ENCODE assay signal across 12 mouse cellular contexts in the genomic region with DNA sequence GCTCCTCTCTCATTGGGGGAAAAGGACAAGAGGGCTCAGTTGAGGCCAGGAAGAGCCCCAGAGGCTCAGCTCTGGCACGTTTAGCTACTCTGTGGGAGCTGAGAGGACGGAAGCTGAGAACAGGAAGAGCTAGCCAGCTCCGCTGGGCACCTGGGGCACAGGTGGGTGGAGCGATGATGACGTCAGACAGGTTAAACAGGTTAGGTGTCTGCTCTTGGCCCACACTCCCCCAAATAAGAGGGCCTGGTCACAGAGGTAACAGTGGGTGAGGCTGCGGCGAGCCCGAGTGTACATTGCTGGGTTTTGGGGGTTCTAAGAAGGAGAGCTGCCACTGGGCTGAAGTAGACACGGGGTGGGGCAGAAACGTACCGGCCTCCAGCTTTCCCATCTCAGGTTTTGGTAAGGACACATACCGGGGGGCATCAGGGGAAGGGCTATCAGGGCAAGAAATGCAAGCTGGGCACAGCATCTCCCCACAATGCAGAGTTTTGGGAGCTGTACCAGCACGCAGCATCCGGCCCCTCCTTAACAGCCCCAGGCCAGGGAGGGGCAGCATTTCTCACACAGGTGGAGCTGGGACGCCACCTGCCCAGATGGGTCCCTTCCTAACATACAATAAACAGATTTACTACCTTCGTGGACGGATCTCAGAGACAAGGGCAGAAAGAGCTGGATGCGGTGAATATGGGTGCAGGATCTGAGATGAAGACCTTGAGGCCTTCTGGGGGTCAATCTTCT. TPM values are rescaled to one million over a fixed set of nuclear protein-coding genes. Genes with fewer than 3 reads are reported as not detected.
DNase-seq lines count a peak whose midpoint lies in the region; ATAC-seq lines count a peak whose summit lies in the region.
"Had no signal": no experiment of that assay in that cellular context is flagged by ENCODE, and none has a peak within 500 bp of the region (broad histone marks: within the 10 kb centered on the region; RNA-seq: fewer than 3 reads in every experiment).

Rab25 (minus strand) TSS at position 121 of the 738 bp plus-strand sequence.

- H3K27ac ChIP-seq in hindbrain, embryonic 10.5 days = no peak within 1 kb of the TSS
- no peak within 1 kb of the TSS for H3K27ac ChIP-seq in hindbrain, embryonic 12.5 days
- H3K27ac ChIP-seq in hindbrain, embryonic 16.5 days (ENCODE audit: low read depth, low read length) = no peak within 1 kb of the TSS
- H3K27ac ChIP-seq: heart, embryonic 15.5 days; midbrain, embryonic 12.5 days had no signal

- no peaks in the 10 kb centered on the region for H3K27me3 ChIP-seq in hindbrain, embryonic 10.5 days (ENCODE audit: insufficient read depth, poor library complexity, severe bottlenecking)
- no peaks in the 10 kb centered on the region for H3K27me3 ChIP-seq in hindbrain, embryonic 12.5 days
- no peaks in the 10 kb centered on the region for H3K27me3 ChIP-seq in hindbrain, embryonic 16.5 days (replicated peaks; ENCODE audit: control insufficient read depth, insufficient read depth, low read length)
- H3K27me3 ChIP-seq: heart, embryonic 15.5 days; midbrain, embryonic 12.5 days had no signal

- H3K4me1 ChIP-seq in hindbrain, embryonic 10.5 days (replicated peaks) = peaks cover 40% of the 10 kb centered on the region
- H3K4me1 ChIP-seq in hindbrain, embryonic 12.5 days = peaks cover 14% of the 10 kb centered on the region
- H3K4me1 ChIP-seq in hindbrain, embryonic 16.5 days (ENCODE audit: control insufficient read depth, insufficient read depth, low read depth, low read length) = peaks cover 9% of the 10 kb centered on the region

- no peak within 1 kb of the TSS for H3K4me2 ChIP-seq in hindbrain, embryonic 12.5 days (replicated peaks)
- H3K4me2 ChIP-seq in hindbrain, embryonic 16.5 days (ENCODE audit: low read length) = no peak within 1 kb of the TSS
- H3K4me2 ChIP-seq: heart, embryonic 15.5 days; midbrain, embryonic 12.5 days had no signal

- no peak within 1 kb of the TSS for H3K9ac ChIP-seq in hindbrain, embryonic 12.5 days
- H3K9ac ChIP-seq in hindbrain, embryonic 16.5 days (ENCODE audit: low read depth, low read length) = no peak within 1 kb of the TSS
- H3K9ac ChIP-seq: heart, embryonic 15.5 days; midbrain, embryonic 12.5 days had no signal

- no peak for DNase-seq in hindbrain, embryonic 10.5 days (ENCODE audit: low spot score)
- peak; percentile 69 to 73 for DNase-seq in kidney, adult 8-10 months
- peak; percentile 86 to 93 for DNase-seq in lung, adult 18-20 months
- DNase-seq in urinary bladder, adult 2 months (ENCODE audit: low spot score) = no peak
- DNase-seq in ovary, adult 18-20 months (ENCODE audit: low spot score) = no peak
- no peak for DNase-seq in layer of hippocampus, postnatal 36 days
- DNase-seq: B cell, adult 2 months had no signal

- no peak for ATAC-seq in hindbrain, embryonic 12.5 days (ENCODE audit: low FRiP score)
- no peak for ATAC-seq in hindbrain, embryonic 16.5 days

- H3K36me3 ChIP-seq in hindbrain, embryonic 10.5 days = no peaks in the 10 kb centered on the region
- no peaks in the 10 kb centered on the region for H3K36me3 ChIP-seq in hindbrain, embryonic 12.5 days
- no peaks in the 10 kb centered on the region for H3K36me3 ChIP-seq in hindbrain, embryonic 16.5 days (ENCODE audit: control insufficient read depth, insufficient read depth, low read length)
- H3K36me3 ChIP-seq: heart, embryonic 15.5 days; midbrain, embryonic 12.5 days had no signal

- WGBS in hindbrain, embryonic 10.5 days = 49% methylated on average over 18 of the region's 18 CpGs
- WGBS in hindbrain, embryonic 12.5 days = 47% methylated on average over 18 of the region's 18 CpGs
- 51% methylated on average over 18 of the region's 18 CpGs for WGBS in hindbrain, embryonic 16.5 days

- H3K9me3 ChIP-seq in hindbrain, embryonic 10.5 days = no peaks in the 10 kb centered on the region
- H3K9me3 ChIP-seq in hindbrain, embryonic 12.5 days (replicated peaks) = no peaks in the 10 kb centered on the region
- H3K9me3 ChIP-seq in hindbrain, embryonic 16.5 days (ENCODE audit: control insufficient read depth, low read length) = no peaks in the 10 kb centered on the region
- H3K9me3 ChIP-seq: heart, embryonic 15.5 days; midbrain, embryonic 12.5 days had no signal

- peak within 1 kb of the TSS; percentile 6; the same call in 1 of the 2 replicates for H3K4me3 ChIP-seq in hindbrain, embryonic 10.5 days
- no peak within 1 kb of the TSS for H3K4me3 ChIP-seq in hindbrain, embryonic 12.5 days
- no peak within 1 kb of the TSS for H3K4me3 ChIP-seq in hindbrain, embryonic 16.5 days (ENCODE audit: low read length)
- H3K4me3 ChIP-seq: heart, embryonic 15.5 days; midbrain, embryonic 12.5 days had no signal

RNA-seq across cellular contexts. Expression of gene Rab25, which starts in this region (rescaled TPM):
- 2.1 and 2.9 TPM in 2 replicates for polyA plus RNA-seq in hindbrain, embryonic 10.5 days (2016; fragmentation: Nextera tagmentation; extraction: Ambion mirVana)
- 1.5 and 2.4 TPM in 2 replicates for polyA plus RNA-seq in hindbrain, embryonic 12.5 days (2016; fragmentation: Nextera tagmentation; extraction: Ambion mirVana)
- polyA plus RNA-seq in urinary bladder, adult 2 months (2012; rRNA removed) = 135 and 174 TPM in 2 replicates
- polyA plus RNA-seq in hindbrain, embryonic 16.5 days (2015; fragmentation: Nextera tagmentation; extraction: Ambion mirVana) = 0.15 TPM in 1 of 2 replicates, not detected in the other
- under 1 TPM in 1 of 2 experiments, not detected in 1; 0.63 TPM for total RNA-seq in layer of hippocampus, postnatal 36 days (2021)
- total RNA-seq: layer of hippocampus, postnatal 25 days had no signal

Comparison
In these comparisons a context has a peak if more than half of its experiments do, and no peak if none do; other contexts are left out.
1. RNA of gene Rab25 (polyA plus RNA-seq): 135 to 174 TPM in urinary bladder, adult 2 months; 1.5 to 2.4 TPM in hindbrain, embryonic 12.5 days, 2.1 to 2.9 TPM in hindbrain, embryonic 10.5 days and 0.15 TPM in hindbrain, embryonic 16.5 days; every median in the first group is over 10 times any median in the second.
2. DNase-seq: peak in kidney, adult 8-10 months (2 of 2) and lung, adult 18-20 months (2 of 2); none in hindbrain, embryonic 10.5 days (single experiment), urinary bladder, adult 2 months (single experiment), ovary, adult 18-20 months (single experiment) and layer of hippocampus, postnatal 36 days (0 of 2).